Mouse (Mus musculus): Measurements from ENCODE around the gene 3110040M04Rik.
A peak's percentile ranks its signal among the peaks of the same experiment; 100 is the strongest.

Gene 3110040M04Rik

DNA sequence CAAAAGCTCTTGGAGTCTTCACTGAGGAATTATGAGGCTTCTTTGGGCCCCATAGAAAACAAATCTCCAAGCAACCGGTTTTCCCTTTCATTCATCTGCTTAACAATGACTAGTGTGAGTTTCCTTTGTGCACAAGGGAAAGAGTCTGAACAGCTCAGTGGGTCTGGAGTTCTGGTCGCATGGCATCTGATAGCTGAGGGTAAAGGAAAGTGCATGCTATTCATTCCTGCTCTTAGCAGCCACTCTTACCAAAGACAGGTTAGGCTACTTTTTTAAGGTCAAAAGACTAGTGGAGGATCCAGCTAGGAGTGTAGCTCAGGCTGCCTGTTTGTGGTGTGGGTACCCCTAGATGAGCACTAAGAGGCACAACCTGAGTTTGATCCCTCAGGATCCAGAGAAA is 31.7 kb downstream of the 3110040M04Rik start:
- no peak for DNase-seq (ENCODE audit: low spot score in 2 of 2)

DNA sequence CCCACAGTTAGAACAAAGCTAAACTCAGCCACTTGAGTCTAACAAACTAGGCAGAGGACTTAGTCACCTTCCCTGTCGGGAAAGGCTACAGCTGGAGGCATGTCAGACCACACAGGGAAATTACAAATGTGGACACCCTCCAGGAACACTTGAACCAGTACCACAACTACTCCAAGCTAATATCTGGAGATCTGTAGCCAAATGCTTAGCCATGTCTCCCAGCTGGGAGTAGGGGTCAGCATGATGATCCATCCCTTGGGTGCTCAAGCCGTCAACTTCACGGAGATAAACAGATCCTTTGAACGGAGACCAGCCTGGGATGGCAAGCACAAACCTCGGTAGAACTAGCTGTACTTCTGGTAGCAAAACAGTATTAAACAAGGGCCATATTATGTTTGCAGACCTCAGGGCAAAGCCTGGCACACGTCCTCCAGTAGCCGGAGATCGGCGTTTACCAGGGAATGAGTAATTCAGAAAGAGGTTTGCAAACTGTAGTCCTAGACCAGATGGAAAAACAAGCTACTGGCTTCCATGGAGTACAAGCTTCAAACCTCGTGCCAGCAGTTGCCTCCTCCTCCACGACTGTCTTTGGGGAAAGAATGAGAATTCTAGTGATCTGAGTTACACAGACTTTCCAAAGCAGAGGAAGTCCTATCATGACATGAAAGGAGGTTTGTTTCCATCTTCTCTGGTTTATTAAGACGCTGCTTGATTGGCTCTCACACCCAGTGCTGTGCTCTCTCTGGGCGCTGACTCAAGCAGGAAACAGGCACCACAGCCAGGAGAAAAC is 32.4 kb downstream of the 3110040M04Rik start:
- peak in 1 of 2 experiments; percentile 19 for DNase-seq (ENCODE audit: low spot score in 2 of 2)

DNA sequence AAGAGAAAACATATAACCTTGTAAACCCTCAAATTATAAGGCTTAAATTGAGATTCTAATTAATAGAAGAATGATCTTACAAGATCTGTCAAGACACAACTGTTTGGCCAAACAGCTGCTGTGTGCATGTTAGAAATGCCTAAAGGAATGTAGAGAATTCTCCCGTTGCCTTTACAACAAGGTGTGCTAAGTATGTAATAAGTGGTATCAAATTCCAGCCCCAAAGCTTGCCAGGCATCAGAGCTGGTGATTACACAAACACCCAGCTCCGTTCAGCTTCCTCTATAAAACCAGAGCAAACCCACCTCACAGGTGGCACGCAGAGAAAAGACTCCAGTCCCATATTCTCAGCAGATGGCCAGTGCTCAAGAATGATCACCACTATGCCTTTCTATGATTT is 33.9 kb downstream of the 3110040M04Rik start:
- no peak for DNase-seq (ENCODE audit: low spot score in 2 of 2)

DNA sequence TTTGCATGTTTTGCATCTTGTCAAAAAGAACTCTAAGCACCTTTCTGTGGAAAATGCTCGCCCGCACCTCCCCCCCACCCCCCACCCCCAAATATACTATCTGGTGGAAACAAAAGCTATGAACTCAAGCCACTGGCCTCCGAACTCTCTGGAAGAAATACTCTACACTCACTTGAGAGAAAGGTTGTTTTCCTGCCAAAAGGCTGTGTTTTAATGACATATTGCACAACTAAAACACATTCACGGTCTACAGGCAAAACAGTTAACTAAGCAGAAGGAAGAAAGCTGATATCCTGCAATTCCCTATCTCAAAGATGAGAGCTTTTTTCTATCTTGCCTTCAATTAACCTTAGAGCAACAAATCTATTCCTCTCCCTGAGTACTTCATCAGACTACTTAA is 39.4 kb downstream of the 3110040M04Rik start:
- no peak for DNase-seq (ENCODE audit: low spot score in 2 of 2)

DNA sequence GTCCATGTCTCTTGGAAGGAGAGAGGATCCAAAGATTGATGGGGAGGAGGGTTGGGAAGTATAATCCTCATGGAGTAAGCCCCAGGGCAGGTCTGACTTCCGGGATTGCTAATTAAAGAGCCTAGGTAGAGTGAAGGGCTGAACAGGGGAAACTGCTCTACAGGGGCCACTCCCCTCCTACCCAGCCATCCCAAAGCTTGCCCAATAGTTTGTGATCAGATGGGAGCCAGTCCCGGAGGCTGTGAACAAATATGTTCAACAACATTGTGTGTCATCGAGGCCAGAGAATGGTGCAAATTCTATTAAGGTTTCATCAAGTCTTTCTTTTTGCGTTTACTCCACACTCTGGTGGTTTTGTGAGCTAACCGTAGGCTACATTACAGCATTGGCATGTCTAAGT is 40.1 kb downstream of the 3110040M04Rik start:
- DNase-seq (ENCODE audit: low spot score in 2 of 2): no peak

DNA sequence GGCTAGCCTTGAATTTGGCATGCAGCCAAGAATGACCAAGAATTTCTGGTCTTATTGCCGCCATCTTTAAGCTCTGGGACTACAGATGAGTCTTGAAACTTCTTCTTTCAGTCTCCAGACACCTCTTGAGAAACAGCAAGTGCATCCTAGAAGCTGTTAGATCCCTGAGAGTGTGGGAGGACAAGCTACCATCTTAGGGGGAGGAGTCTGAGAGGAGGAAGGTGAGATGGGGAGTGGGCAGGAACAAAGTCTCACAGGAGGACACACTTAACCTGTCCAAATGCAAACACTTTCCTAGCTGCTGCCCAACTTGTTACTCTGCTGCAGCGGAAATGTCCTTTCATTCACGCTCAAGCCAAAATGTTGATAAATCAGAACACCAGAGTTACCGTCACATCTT is 40.8 kb downstream of the 3110040M04Rik start:
- DNase-seq (ENCODE audit: low spot score in 2 of 2): no peak

DNA sequence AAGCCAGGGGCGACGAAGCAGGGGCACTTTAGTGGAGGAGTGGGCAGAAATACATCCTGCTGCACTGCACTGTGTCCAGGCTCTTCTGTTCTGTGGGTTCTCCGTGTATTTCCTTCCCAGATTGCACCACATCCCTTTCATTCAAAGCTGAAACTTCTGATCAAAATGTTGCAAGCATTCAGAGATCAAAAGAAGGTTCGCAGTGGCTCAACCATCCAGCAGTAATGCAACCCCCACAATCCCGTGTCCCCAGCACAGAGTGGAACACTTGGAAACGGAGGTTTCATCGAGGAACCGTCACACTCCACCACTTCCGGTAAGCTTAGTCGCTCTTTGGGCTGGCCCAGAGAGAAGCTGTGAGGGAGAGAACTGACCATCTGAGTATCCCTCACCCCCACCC is 41.2 kb downstream of the 3110040M04Rik start:
- no peak for DNase-seq (ENCODE audit: low spot score in 2 of 2)

DNA sequence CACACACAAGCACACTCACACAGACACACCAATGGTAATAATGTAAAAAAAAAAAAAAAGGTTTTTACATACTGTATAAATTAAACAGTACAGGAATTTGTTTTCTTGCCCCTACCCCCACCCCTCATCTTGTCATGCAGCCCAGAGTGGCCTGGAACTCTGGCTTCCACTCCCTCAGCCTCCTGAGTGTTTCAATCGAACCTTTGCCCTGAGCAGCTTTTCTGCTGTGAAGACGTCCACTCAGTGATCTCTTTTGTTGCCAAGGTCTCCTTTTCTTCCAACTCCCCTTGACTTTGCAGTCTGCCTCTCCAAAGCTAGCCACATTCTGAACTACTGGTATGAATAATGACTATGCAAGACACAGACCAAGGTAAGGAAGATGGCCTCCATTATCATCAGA is 41.9 kb downstream of the 3110040M04Rik start:
- DNase-seq (ENCODE audit: low spot score in 2 of 2): no peak

DNA sequence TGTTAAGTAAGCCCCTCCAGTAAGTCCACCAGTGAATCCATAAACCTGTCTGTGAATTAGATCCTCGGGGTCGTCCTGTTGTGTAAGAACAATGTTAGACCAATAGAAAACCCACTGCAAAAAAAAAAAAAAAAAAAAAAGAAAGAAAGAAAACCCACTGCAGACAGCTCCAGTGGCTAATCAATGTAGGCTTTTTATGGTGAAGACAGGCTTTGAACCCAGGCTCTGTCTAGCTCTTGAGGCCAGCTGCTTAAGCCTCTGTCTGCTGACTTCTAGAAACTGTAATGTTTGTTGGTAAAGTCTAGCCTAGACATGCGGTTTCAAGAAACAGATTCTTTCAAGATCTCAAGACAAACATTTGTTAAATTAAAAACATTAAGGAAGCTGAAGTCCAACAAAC is 46.2 kb downstream of the 3110040M04Rik start:
- DNase-seq (ENCODE audit: low spot score in 2 of 2): no peak

DNA sequence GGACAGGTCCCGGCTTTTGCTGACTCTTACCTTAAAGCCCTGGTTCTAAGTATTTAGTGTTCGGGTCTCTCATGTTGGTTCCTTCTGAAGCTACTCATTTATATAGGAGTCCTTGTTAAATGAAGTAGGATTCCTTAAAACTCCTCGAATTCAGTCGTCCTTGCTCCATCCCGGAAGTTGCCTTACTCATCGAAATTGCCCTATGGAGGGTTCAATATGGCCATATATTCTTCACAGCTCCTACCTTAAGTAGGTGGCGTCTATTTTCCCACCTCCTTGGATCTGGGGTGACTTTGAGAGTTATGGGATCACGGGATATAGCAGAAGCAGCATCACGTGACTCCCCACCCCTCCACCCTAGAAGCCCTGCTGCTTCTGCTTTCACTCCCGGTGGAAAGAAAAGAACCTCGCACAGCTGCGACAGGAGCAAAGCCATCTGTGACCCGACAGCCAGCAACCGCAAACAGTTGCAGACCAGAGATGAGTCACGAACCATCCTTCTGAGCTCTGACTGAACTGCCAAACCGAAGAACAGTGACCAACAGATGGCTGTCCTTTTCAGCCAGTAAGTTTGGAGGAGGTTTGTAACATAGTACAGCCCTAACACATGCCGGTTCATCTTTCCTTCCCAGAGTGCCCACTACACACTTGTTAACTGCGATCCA is 46.7 kb downstream of the 3110040M04Rik start:
- DNase-seq (ENCODE audit: low spot score in 2 of 2): peak; percentile 75 to 80

DNA sequence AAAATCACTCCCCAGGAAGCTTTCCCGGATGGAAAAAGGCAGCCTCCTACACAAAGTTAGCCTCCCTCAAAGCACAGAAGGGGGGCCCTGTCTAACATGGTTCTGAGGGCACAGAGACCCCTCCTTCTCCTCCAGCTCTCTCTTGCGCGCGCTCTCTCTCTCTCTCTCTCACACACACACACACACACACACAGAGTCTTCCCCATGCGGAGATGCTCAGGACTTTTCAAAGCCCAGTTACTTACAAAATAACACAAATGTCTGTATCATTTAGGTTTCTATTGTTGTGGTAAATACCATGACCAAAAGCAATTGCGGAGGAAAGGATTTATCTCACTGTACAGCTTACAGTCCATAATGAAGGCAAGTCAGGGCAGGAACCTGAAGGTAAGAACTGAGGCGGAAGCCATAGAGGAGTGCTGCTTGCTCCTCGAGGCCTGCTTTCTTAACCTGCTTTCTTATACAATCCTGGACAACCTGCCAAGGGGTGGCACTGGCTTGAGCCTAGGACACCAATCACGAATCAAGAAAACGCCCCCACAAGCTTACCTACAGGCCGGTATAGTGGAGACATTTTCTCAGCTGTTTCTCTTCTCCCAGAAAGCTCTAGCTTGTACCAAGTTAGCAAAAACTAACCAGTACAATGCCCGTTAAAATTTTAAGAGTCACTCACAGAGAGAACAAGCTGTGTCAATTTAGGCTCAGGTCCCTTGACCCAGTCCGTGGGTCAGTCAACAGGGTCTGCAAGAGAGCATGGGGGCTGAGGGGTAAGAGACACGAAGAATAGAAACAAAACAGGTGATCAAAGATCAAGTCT is 47.5 kb downstream of the 3110040M04Rik start:
- no peak for DNase-seq (ENCODE audit: low spot score in 2 of 2)
